Mouse (Mus musculus): ENCODE measurements around the gene 5031439G07Rik.
A peak's percentile ranks its signal among the peaks of the same experiment; 100 is the strongest.
"Not testable (repeated sequence)": the region's sequence is repeated elsewhere in the genome, so short reads cannot be mapped to it uniquely, and the experiment has no call there.

5031439G07Rik gene

GRCm38 (mm10) chr15:84987874-84988825 lies at the start of gene 5031439G07Rik:
TSS of gene 5031439G07Rik (minus strand) at chr15:84988551.
- peak; percentile 81 to 87 for DNase-seq (ENCODE audit: low spot score in 2 of 2)

DNA sequence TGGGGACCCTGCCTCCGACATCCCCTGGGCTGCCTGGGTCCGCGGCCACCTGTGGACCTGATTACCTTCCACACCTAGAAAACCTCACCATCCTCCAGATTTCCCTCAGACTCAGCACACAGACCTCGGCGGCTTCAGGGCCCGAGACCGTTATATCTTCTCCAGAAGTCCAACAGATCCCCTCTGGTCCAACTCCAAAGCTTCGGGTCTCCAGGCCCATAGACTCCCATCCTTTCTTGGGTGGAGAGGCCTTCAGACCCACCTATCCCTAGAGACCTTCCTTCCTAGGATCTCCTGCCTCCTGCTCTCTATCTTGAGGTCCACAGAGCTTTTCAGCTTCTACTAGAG lies 49.0 kb upstream of the 5031439G07Rik start:
- no peak for DNase-seq (ENCODE audit: low spot score in 2 of 2)

- peak; percentile 97 to 98 for DNase-seq (ENCODE audit: low spot score in 2 of 2)
Measured at GRCm38 (mm10) chr15:85036566-85037342, 48.4 kb upstream of the 5031439G07Rik start.

DNA sequence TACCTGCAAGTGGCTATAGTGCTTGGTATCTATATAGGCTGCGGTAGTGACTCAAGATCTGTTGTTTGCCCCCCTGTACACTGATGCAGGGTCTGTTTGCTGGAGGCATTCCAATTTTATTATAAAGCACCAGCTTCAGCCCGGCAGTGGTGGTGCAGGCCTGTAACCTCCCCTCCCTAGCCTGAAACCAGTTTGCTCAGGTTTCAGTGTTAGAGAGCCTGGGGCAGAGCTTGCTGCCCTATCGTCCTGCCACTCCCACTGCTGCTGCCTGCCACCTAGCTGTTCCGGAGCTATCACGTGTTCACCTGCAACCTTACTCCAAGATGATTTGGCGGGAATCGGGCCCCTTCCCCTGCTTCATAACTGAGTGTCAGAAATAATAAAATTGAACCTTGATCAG lies 45.6 kb upstream of the 5031439G07Rik start:
- DNase-seq (ENCODE audit: low spot score in 2 of 2), result not testable (repeated sequence)

DNA sequence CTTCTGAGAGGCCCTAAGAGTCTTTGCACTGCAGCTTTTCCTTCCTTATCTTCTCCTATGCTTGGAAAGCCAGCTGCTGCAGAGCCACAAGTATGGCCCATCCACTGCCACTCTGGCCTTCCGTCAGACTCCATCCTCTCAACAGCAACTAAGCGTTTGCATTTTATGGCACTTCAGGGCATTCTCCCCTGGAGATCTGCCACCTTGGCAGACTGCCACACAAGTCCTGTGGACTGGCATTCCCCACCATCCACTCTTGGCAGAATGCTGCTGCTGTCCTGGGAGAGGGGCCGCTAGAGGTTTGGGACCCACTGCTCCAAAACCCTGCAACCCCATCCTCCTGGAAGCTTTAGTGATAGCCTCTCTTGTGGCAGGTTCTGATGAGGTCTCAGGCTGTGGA lies 43.5 kb upstream of the 5031439G07Rik start:
- DNase-seq (ENCODE audit: low spot score in 2 of 2), result no peak

GRCm38 (mm10) chr15:85030643-85031042 lies 42.3 kb upstream of the 5031439G07Rik start:
- not testable (repeated sequence) for DNase-seq (ENCODE audit: low spot score in 2 of 2)

DNA sequence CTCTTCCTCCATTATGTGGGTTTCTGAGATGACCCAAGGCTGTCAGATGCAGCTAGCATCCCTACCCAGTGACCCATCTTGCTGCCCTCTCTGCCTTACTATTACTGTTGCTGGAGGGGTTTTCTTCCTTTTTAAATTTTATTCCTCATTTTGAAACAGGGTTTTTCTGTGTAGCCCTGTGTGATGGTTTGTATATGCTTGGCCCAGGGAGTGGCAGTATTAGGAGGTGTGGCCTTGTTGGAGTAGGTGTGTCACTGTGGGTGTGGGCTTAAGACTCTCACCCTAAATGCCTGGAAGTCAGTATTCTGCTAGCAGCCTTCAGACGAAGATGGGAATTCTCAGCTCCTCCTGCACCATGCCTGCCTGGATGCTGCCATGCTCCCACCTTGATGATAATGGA lies 40.3 kb upstream of the 5031439G07Rik start, which contains the start of gene Fam118a:
TSS of gene Fam118a (plus strand) at position 301 of the 400 bp plus-strand sequence.
- not testable (repeated sequence) for DNase-seq (ENCODE audit: low spot score in 2 of 2)

DNA sequence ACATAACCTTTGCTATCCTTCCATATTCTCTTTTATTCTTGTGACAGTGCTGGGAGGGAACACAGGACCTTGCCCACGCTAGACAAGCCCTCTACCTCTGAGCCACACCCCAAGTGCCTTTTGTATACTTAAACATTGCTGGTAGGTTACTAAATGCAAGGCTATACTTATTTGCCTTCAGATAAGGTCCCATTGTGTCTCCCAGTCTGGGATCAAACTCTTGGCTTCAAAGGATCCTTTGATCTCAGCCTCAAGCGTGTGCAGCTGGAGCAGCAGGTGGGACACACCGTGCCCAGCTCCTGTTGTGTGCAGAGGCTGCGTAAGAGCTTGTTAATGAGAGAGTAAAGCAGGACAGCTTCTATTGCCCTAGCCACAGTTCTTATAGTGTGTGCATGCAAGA lies 39.4 kb upstream of the 5031439G07Rik start:
- no peak for DNase-seq (ENCODE audit: low spot score in 2 of 2)

DNA sequence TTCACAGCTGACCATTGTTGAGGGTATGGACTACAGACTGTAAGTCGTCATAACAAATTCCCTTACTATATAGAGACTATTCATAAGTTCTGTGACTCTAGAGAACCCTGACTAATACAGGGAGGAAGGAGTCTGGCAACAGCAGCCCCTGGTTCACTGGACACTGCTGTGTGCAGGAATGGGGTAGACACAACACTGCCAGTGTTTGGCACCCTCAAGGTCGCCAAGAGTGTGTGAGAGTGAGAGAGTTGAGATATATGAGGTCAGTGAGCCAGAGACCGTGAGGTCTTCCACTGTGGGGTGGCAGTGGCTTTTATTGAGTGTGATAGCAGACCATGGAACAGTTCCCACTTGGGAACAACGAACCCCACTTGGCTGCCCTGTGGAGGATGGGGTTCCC lies 37.8 kb upstream of the 5031439G07Rik start:
- DNase-seq (ENCODE audit: low spot score in 2 of 2), result no peak

- DNase-seq (ENCODE audit: low spot score in 2 of 2), result no peak
Measured at GRCm38 (mm10) chr15:85022211-85022610, 33.9 kb upstream of the 5031439G07Rik start.

- DNase-seq (ENCODE audit: low spot score in 2 of 2), result no peak
Measured at GRCm38 (mm10) chr15:85016951-85017664, 28.8 kb upstream of the 5031439G07Rik start, which contains the start of gene Upk3a. TSS of gene Upk3a (plus strand) at chr15:85017141.

- peak; percentile 64 to 66 for DNase-seq (ENCODE audit: low spot score in 2 of 2)
Measured at GRCm38 (mm10) chr15:85015771-85016170, 27.4 kb upstream of the 5031439G07Rik start.

DNA sequence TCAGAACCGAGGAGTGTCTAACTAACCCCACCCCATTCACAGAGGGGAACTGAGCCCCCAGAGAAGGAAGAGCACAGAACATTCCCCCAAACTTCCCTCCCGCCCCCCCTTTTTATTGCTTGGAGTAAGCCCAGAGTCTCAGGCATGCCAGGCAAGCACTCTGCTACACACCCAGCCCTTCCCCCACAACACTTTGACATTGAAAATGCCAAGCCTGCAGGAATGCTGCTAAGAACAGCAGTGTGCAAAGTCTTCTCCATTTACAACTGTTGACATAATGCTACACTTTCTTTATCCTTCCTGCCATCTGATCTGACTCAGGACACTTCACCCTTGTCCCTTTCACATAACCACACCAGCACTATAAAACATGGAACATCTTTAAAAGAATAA lies 24.3 kb upstream of the 5031439G07Rik start:
- DNase-seq (ENCODE audit: low spot score in 2 of 2), result no peak

- no peak for DNase-seq (ENCODE audit: low spot score in 2 of 2)
Measured at GRCm38 (mm10) chr15:85011895-85012661, 23.7 kb upstream of the 5031439G07Rik start.

- DNase-seq (ENCODE audit: low spot score in 2 of 2), result no peak
Measured at GRCm38 (mm10) chr15:85009666-85010065, 21.3 kb upstream of the 5031439G07Rik start.

- DNase-seq (ENCODE audit: low spot score in 2 of 2), result peak; percentile 85 to 89
Measured at GRCm38 (mm10) chr15:85000984-85001982, 12.9 kb upstream of the 5031439G07Rik start.

DNA sequence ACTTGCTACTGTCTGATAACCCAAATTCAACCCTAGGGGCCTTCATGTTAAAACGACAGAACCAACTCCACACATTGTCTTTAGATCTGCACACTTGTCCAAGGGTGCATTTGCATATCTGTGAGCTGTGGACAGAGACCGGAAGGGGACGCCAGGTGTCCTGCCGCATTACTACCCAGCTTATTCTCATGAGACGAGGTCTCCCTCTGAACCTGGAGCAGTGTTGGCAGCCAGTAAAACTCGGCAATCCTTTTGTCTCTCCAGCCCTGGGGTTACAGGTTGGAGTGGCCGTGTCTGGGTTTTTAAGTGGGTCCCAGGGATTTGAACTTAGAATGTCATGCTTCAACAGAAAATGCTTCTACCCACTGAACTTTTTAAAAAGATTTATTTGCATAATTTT lies 11.6 kb upstream of the 5031439G07Rik start:
- DNase-seq (ENCODE audit: low spot score in 2 of 2), result no peak

GRCm38 (mm10) chr15:84997768-84998454 lies 9.6 kb upstream of the 5031439G07Rik start:
- peak; percentile 87 to 89 for DNase-seq (ENCODE audit: low spot score in 2 of 2)

DNA sequence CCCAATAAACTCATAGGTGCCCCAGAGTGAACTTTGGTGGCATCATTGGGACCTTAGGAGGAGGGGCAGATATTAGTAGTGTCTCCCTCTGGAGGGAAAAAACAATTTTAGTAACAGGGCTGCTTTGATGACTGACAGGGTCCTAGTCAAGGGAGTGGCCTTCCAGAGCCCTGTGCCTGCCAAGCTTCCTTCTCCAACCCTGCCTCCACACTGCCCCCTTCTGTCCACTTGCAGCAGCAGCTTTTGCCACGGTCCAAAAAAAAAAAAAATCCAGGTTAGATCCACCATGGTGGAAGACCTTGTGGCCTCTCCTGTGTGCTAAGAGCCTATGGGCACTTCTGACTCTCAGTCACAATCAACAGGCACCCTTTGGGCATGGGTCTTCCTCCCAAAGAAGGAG lies 7.6 kb upstream of the 5031439G07Rik start:
- peak in 1 of 2 experiments; percentile 57 for DNase-seq (ENCODE audit: low spot score in 2 of 2)

Measured in right cerebral cortex, adult 2 months (tissue).